Mouse (Mus musculus) cortical plate, adult 2 months (tissue): ENCODE measurements around the gene Tm9sf4. TPM values are rescaled to one million over a fixed set of nuclear protein-coding genes. Genes with fewer than 3 reads are reported as not detected.
A peak's percentile ranks its signal among the peaks of the same experiment; 100 is the strongest.

ENCODE experiments used
- H3K27ac ChIP-seq: fragments of 200-500 bp; 2 replicates; pipeline ENCODE4 v1.5.1; 2012; ENCODE audit warnings: low read length, control low read depth, inconsistent platforms; ENCODE audit not compliant: insufficient read depth
- H3K4me1 ChIP-seq: fragments of 200-500 bp; 2 replicates; pipeline ENCODE4 v1.6.1; 2011; ENCODE audit warnings: low read length; ENCODE audit not compliant: control insufficient read depth, insufficient read depth
- H3K4me3 ChIP-seq: fragments of 200-500 bp; 2 replicates; pipeline ENCODE4 v1.5.1; 2011; ENCODE audit warnings: mild to moderate bottlenecking, low read length, control low read depth; ENCODE audit not compliant: insufficient read depth
- CTCF ChIP-seq: fragments of 200-500 bp; IDR thresholded peaks from 2 replicates; pipeline ENCODE4 v1.5.1; 2011; ENCODE audit warnings: mild to moderate bottlenecking, control low read depth, low read length; ENCODE audit not compliant: insufficient read depth; ENCODE audit errors: extremely low read depth
- POLR2A ChIP-seq: fragments of 200-500 bp; IDR thresholded peaks from 2 replicates; pipeline ENCODE4 v1.6.1; 2011; ENCODE audit warnings: mild to moderate bottlenecking, low read length, control low read depth; ENCODE audit not compliant: insufficient read depth; ENCODE audit errors: extremely low read depth
- polyA plus RNA-seq: library from polyadenylated mRNA; depleted of rRNA; stranded (reverse); fragments of >200 nt; gene quantifications from 2 replicates; pipeline ENCODE4 v1.2.3, GENCODE M21; 2012

Tm9sf4 gene
- polyA plus RNA-seq, 1 experiment = 70.5 TPM

DNA sequence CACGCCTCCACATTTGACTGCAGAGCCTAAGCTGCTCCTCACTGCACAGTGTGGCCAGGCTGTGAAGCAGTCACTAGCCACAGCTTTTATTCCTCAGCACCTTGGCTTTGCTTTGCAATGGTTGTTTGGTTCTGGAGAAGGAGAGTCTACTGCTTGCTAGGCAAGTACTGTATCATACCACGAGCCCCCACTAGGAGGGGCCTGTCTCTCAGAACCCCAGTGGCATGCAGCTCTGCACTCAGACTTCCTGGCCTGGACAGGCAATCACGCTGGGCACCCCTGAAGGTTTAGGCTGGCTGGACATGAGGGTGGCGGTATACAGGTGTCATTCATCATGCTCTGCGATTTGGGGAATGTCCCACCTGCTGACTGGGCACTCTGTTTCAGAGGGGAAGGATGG lies 26.9 kb upstream of the Tm9sf4 start:
- 0 out of 2 replicates have a peak, but pooled peaks have one; percentile 3 for TF ChIP-seq CTCF
- no peak for TF ChIP-seq POLR2A
- Histone ChIP-seq H3K27ac (no peak overlapping the region), H3K4me1 (no peaks in the 10 kb centered on the region), H3K4me3 (no peak overlapping the region)

GRCm38 (mm10) chr2:153136211-153136610 lies 24.9 kb upstream of the Tm9sf4 start:
- H3K4me1 ChIP-seq = no peaks in the 10 kb centered on the region

GRCm38 (mm10) chr2:153139158-153139557 lies 21.9 kb upstream of the Tm9sf4 start:
- Histone ChIP-seq H3K4me1 (no peaks in the 10 kb centered on the region), H3K4me3 (no peak overlapping the region), H3K27ac (no peak overlapping the region)
- TF ChIP-seq POLR2A (no peak), CTCF (no peak)

More at GRCm38 (mm10) chr2:153136211-153136610, 24.9 kb upstream of the Tm9sf4 start:
- H3K4me3 ChIP-seq = no peak overlapping the region
- TF ChIP-seq CTCF = no peak
- no peak for TF ChIP-seq POLR2A
- H3K27ac ChIP-seq = no peak overlapping the region

GRCm38 (mm10) chr2:153139996-153140613 lies 21.0 kb upstream of the Tm9sf4 start:
- no peak overlapping the region for H3K27ac ChIP-seq
- no peak for TF ChIP-seq POLR2A
- TF ChIP-seq CTCF = no peak
- H3K4me3 ChIP-seq = no peak overlapping the region
- no peaks in the 10 kb centered on the region for H3K4me1 ChIP-seq

GRCm38 (mm10) chr2:153142620-153143199 lies 18.4 kb upstream of the Tm9sf4 start:
- Histone ChIP-seq H3K4me3 (no peak overlapping the region), H3K27ac (no peak overlapping the region), H3K4me1 (no peaks in the 10 kb centered on the region)
- TF ChIP-seq CTCF (peak; percentile 78), POLR2A (no peak)

- H3K4me3 ChIP-seq = no peak overlapping the region
- H3K4me1 ChIP-seq = no peaks in the 10 kb centered on the region
- H3K27ac ChIP-seq = no peak overlapping the region
- TF ChIP-seq CTCF (no peak), POLR2A (no peak)
Measured at GRCm38 (mm10) chr2:153145346-153145745, 15.8 kb upstream of the Tm9sf4 start.

DNA sequence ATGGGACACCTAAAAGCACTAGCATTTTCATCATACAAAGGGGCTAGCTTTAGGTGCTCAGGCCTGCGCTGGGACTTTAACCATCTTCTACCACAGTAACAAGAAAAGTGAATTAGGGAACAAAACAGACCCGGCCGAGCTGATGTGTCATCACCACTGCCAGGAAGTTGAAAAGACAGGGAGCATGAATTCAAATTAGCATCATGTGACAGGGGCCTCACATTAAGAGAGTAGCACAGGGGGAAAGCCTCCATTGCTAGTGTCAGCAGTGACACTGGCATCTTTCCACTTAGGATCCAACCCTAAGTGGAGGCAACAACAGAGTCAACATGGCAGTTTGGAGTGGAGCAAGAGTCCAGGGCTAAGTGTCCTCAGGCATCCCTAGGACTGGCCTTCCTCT lies 13.9 kb upstream of the Tm9sf4 start:
- H3K4me3 ChIP-seq = no peak overlapping the region
- TF ChIP-seq POLR2A = no peak
- no peaks in the 10 kb centered on the region for H3K4me1 ChIP-seq
- H3K27ac ChIP-seq = no peak overlapping the region

- no peaks in the 10 kb centered on the region for H3K4me1 ChIP-seq
- H3K27ac ChIP-seq = no peak overlapping the region
- H3K4me3 ChIP-seq = no peak overlapping the region
- TF ChIP-seq CTCF (peak; percentile 93), POLR2A (no peak)
Measured at GRCm38 (mm10) chr2:153147715-153148114, 13.4 kb upstream of the Tm9sf4 start.

DNA sequence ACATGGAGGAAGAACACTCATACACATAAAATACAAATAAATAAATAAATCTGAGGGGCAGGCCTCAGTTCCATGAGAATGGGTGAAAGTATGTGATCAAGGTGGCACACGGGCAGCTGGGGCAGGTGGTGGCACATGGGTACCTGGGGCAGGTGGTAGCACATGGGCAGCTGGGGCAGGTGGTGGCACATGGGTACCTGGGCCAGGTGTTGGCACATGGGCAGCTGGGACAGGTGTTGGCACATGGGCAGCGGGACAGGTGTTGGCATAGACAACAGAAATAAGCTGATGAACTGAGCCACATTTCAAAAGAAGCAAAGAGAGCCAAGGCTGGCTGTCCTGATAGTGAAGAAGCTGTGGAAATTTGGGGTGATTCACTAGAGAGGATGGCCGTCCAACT lies 11.4 kb upstream of the Tm9sf4 start:
- TF ChIP-seq CTCF = no peak
- no peak for TF ChIP-seq POLR2A
- Histone ChIP-seq H3K27ac (no peak overlapping the region), H3K4me3 (no peak overlapping the region), H3K4me1 (no peaks in the 10 kb centered on the region)

GRCm38 (mm10) chr2:153151026-153151425 lies 10.1 kb upstream of the Tm9sf4 start:
- TF ChIP-seq POLR2A (no peak), CTCF (no peak)
- Histone ChIP-seq H3K27ac (no peak overlapping the region), H3K4me1 (no peaks in the 10 kb centered on the region), H3K4me3 (no peak overlapping the region)
